In the genomic region with DNA sequence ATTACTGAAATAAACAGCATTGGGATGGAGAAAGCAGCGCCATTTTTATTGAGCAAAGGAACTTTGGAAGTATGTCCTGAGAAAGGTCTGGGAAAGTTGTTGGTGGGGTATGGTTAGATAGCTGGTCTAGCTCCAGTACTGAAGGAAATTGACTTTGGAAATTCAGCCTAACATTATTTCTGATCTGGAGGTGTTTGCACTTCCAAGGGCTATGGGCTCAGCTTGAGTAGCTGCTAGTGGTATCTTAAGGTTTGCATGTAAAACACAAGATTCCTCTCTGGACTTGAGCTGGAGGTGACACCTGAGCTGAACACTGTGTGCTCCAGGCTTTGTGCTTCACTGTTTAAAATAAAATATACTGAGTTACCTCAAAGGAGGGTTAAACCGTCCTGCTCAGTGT, we compare ENCODE assay signal across 8 mouse cellular contexts. TPM values are rescaled to one million over a fixed set of nuclear protein-coding genes. Genes with fewer than 3 reads are reported as not detected.
A peak's percentile ranks its signal among the peaks of the same experiment; 100 is the strongest.
DNase-seq lines count a peak whose midpoint lies in the region; ATAC-seq and TF ChIP-seq lines count a peak whose summit lies in the region.

No protein-coding gene starts in this region.

- WGBS in liver, embryonic 11.5 days: 37% methylated on average over 2 of the region's 2 CpGs
- WGBS in intestine, embryonic 14.5 days: 19% methylated on average over 2 of the region's 2 CpGs
- 24% methylated on average over 2 of the region's 2 CpGs for WGBS in neural tube, embryonic 12.5 days

- H3K27me3 ChIP-seq in liver, embryonic 11.5 days (replicated peaks; ENCODE audit: control insufficient read depth, insufficient read depth, low read length): peaks cover 2% of the 10 kb centered on the region; the same call in 1 of the 2 replicates
- H3K27me3 ChIP-seq in intestine, embryonic 14.5 days (replicated peaks; ENCODE audit: control insufficient read depth, insufficient read depth, low read length): no peaks in the 10 kb centered on the region
- no peaks in the 10 kb centered on the region for H3K27me3 ChIP-seq in neural tube, embryonic 12.5 days (replicated peaks)

- no peak for TF ChIP-seq CTCF in embryonic fibroblast, embryonic 13.5 days (IDR thresholded peaks at IDR 0.05; ENCODE audit: borderline replicate concordance, insufficient read depth, low read length)

- peaks cover 16% of the 10 kb centered on the region for H3K4me1 ChIP-seq in liver, embryonic 11.5 days (replicated peaks; ENCODE audit: control insufficient read depth, insufficient read depth, low read length)
- H3K4me1 ChIP-seq in embryonic fibroblast, embryonic 13.5 days (ENCODE audit: control insufficient read depth, insufficient read depth, low read length): no peaks in the 10 kb centered on the region
- peaks cover 20% of the 10 kb centered on the region for H3K4me1 ChIP-seq in intestine, embryonic 14.5 days (replicated peaks; ENCODE audit: control insufficient read depth, insufficient read depth, low read length)
- H3K4me1 ChIP-seq in neural tube, embryonic 12.5 days: peaks cover 27% of the 10 kb centered on the region

- no peaks in the 10 kb centered on the region for H3K9me3 ChIP-seq in liver, embryonic 11.5 days (ENCODE audit: control insufficient read depth, low read length)
- no peaks in the 10 kb centered on the region for H3K9me3 ChIP-seq in intestine, embryonic 14.5 days (ENCODE audit: control insufficient read depth, low read length)
- no peaks in the 10 kb centered on the region for H3K9me3 ChIP-seq in neural tube, embryonic 12.5 days

- H3K27ac ChIP-seq in liver, embryonic 11.5 days (ENCODE audit: low read depth, low read length): no peak overlapping the region
- H3K27ac ChIP-seq in embryonic fibroblast, embryonic 13.5 days (ENCODE audit: insufficient read depth, low read length): no peak overlapping the region
- no peak overlapping the region for H3K27ac ChIP-seq in intestine, embryonic 14.5 days (ENCODE audit: low read depth)
- H3K27ac ChIP-seq in neural tube, embryonic 12.5 days: no peak overlapping the region

- H3K4me3 ChIP-seq in liver, embryonic 11.5 days (ENCODE audit: low read depth, low read length): peak overlapping the region; percentile 89
- peak overlapping the region; percentile 80 for H3K4me3 ChIP-seq in embryonic fibroblast, embryonic 13.5 days (ENCODE audit: insufficient read depth, low read length)
- H3K4me3 ChIP-seq in intestine, embryonic 14.5 days (ENCODE audit: low read depth, low read length): peak overlapping the region; percentile 84
- peak overlapping the region; percentile 95 for H3K4me3 ChIP-seq in neural tube, embryonic 12.5 days

- no peak for TF ChIP-seq POLR2A in embryonic fibroblast, embryonic 13.5 days (IDR thresholded peaks at IDR 0.05; ENCODE audit: low read depth, low read length)

- peak overlapping the region; percentile 99 for H3K4me2 ChIP-seq in liver, embryonic 11.5 days
- peak overlapping the region; percentile 71 for H3K4me2 ChIP-seq in intestine, embryonic 14.5 days (ENCODE audit: low read length)
- peak overlapping the region; percentile 78 for H3K4me2 ChIP-seq in neural tube, embryonic 12.5 days (replicated peaks)

- H3K36me3 ChIP-seq in liver, embryonic 11.5 days (ENCODE audit: control insufficient read depth, insufficient read depth, low read length): no peaks in the 10 kb centered on the region
- H3K36me3 ChIP-seq in intestine, embryonic 14.5 days (ENCODE audit: control insufficient read depth, insufficient read depth, low read length): no peaks in the 10 kb centered on the region
- H3K36me3 ChIP-seq in neural tube, embryonic 12.5 days: no peaks in the 10 kb centered on the region

- ATAC-seq in liver, embryonic 11.5 days (replicated peaks; ENCODE audit: low FRiP score): no peak
- ATAC-seq in intestine, embryonic 14.5 days (replicated peaks; ENCODE audit: low FRiP score, low TSS enrichment, low read depth): no peak
- no peak for ATAC-seq in neural tube, embryonic 12.5 days (ENCODE audit: low FRiP score, low read depth)

- H3K9ac ChIP-seq in liver, embryonic 11.5 days (ENCODE audit: low read depth, low read length): peak overlapping the region; percentile 77
- H3K9ac ChIP-seq in intestine, embryonic 14.5 days (ENCODE audit: low read length): peak overlapping the region; percentile 74
- peak overlapping the region; percentile 94 for H3K9ac ChIP-seq in neural tube, embryonic 12.5 days

- DNase-seq in liver, embryonic 11.5 days (ENCODE audit: low spot score): no peak
- no peak for DNase-seq in liver
- DNase-seq in intestine, embryonic 14.5 days (ENCODE audit: low spot score): peak; percentile 54
- DNase-seq in left cerebral cortex, adult 9 months (ENCODE audit: low spot score in 2 of 2): no peak
- DNase-seq in cerebellum, postnatal 14 days: no peak
- DNase-seq in embryo, embryonic 11 days: no peak

RNA-seq across cellular contexts. Expression of a gene that starts 1.8 kb away (rescaled TPM):
- polyA plus RNA-seq in liver, embryonic 11.5 days (2014; fragmentation: Nextera tagmentation; extraction: Ambion mirVana): 16.0 and 18.1 TPM in 2 replicates
- polyA plus RNA-seq in embryonic fibroblast, embryonic 13.5 days (2011; ENCODE audit: insufficient read length, low read depth, missing spikeins): 16.6 and 17.2 TPM in 2 replicates
- 31.6 and 37.7 TPM in 2 replicates for polyA plus RNA-seq in intestine, embryonic 14.5 days (2014; fragmentation: Nextera tagmentation; extraction: Ambion mirVana)
- 56.9 and 62.1 TPM in 2 replicates for polyA plus RNA-seq in neural tube, embryonic 12.5 days (2016; fragmentation: Nextera tagmentation; extraction: Ambion mirVana)
